Mouse (Mus musculus): ENCODE data around the gene Socs2.

DNA sequence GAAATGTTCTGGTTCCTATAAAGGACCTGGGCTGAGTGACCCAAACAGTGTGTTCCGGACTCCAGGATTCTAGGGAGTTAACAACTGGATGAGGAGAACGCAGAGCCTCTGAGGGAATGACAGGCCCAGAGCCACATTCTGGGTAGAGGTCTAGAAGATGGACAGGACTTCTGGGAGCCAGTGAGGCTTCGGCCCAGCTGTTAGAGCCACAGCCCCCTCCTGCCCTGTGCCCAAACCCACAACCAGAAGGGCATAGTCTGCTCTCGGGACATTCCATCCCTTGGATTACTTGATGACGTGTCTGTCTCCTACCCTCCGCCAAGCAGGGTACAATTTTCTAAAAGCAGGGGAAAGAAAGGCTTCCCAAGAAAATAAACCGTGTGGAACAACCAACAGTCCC, 7.8 kb downstream of the Socs2 start:
- no peak for TF ChIP-seq POLR2A (IDR thresholded peaks at IDR 0.05; ENCODE audit: insufficient read depth, low read depth, low read length)
- TF ChIP-seq CTCF (IDR thresholded peaks at IDR 0.05; ENCODE audit: insufficient read depth, low read depth, low read length): no peak
